Mouse (Mus musculus): ENCODE data around the gene Neurl4. TPM values are rescaled to one million over a fixed set of nuclear protein-coding genes. Genes with fewer than 3 reads are reported as not detected.
A peak's percentile ranks its signal among the peaks of the same experiment; 100 is the strongest.

Gene Neurl4
- polyA plus RNA-seq, 2 experiments: 2.5 to 20.5 TPM

- H3K9me3 ChIP-seq (ENCODE audit: control insufficient read depth, low read length): no peaks in the 10 kb centered on the region
- H3K9ac ChIP-seq (replicated peaks): no peak overlapping the region
- H3K27me3 ChIP-seq (ENCODE audit: control insufficient read depth, insufficient read depth, low read length): no peaks in the 10 kb centered on the region
- H3K4me3 ChIP-seq (ENCODE audit: insufficient read depth in 1 of 2, low read depth in 2 of 2, low read length in 2 of 2): no peak overlapping the region
- H3K4me1 ChIP-seq (replicated peaks; ENCODE audit: control insufficient read depth in 2 of 2, insufficient read depth in 2 of 2, low read length in 1 of 2): peaks cover 9 to 24% of the 10 kb centered on the region in 2 experiments
- 82% methylated on average over 6 of the region's 6 CpGs for WGBS (ENCODE audit: insufficient replicate concordance)
- no peak overlapping the region for H3K4me2 ChIP-seq (ENCODE audit: low read depth)
- ATAC-seq (ENCODE audit: insufficient read depth): no peak
- TF ChIP-seq CTCF (IDR thresholded peaks at IDR 0.05; ENCODE audit: low read depth) (no peak), EP300 (IDR thresholded peaks at IDR 0.05; ENCODE audit: low read depth) (no peak)
- H3K27ac ChIP-seq: no peak overlapping the region
- H3K36me3 ChIP-seq (replicated peaks; ENCODE audit: control insufficient read depth, insufficient read depth, low read depth): peaks cover 72% of the 10 kb centered on the region
- DNase-seq (ENCODE audit: low read depth in 3 of 3, low spot score in 3 of 3): no peak
These were observed 10.8 kb downstream of the Neurl4 start for GRCm38 (mm10) chr11:69911701-69912100.

DNA sequence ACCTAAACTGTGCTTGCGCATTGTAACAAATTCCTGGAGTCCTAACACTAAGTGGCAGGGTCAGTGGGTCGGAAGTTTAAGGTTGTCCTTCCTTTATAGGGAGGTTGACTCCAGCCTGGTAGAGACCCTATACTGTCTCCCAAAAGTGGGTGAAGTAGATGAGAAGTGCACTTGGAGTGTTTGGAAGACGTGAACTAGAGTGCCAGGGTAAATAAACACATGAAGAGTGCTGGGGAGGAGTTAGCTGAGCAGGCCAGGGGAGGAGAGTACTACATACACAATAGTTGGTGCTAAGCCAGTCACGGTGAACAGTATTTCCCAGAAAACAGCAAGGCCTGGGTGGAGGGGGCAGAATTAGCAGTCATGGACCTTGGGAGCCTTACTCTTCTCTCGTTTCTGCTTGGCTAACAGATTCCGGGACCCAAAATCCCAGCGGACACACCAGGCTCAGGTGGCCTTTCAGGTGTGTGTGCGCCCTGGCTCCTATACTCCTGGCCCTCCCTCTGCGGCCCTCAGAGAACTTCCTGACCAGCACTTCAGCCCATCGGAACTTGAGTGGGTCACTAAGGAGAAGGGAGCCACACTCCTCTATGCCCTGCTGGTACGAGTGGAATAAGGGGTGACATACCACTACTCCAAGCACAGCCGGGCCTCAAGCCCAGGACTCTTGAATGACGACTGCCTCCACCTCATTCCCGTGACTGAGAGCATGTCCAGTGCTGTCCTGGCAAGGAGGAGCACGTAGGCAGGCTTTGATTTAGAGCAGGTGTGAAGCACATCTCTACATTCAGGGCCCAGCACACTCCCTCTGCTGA lies 12.1 kb downstream of the Neurl4 start:
- Histone ChIP-seq H3K27me3 (ENCODE audit: control insufficient read depth, insufficient read depth, low read length) (no peaks in the 10 kb centered on the region), H3K27ac (peak overlapping the region; percentile 49), H3K9ac (replicated peaks) (peak overlapping the region; percentile 64), H3K4me1 (replicated peaks; ENCODE audit: control insufficient read depth in 2 of 2, insufficient read depth in 2 of 2, low read length in 1 of 2) (peaks cover 21 to 35% of the 10 kb centered on the region in 2 experiments), H3K36me3 (replicated peaks; ENCODE audit: control insufficient read depth, insufficient read depth, low read depth) (peaks cover 72% of the 10 kb centered on the region), H3K4me3 (ENCODE audit: insufficient read depth in 1 of 2, low read depth in 2 of 2, low read length in 2 of 2) (peak overlapping the region; percentile 82 to 90), H3K9me3 (ENCODE audit: control insufficient read depth, low read length) (no peaks in the 10 kb centered on the region), H3K4me2 (ENCODE audit: low read depth) (peak overlapping the region; percentile 100)
- no peak for DNase-seq (ENCODE audit: low read depth in 3 of 3, low spot score in 3 of 3)
- TF ChIP-seq CTCF (IDR thresholded peaks at IDR 0.05; ENCODE audit: low read depth): no peak
- no peak for TF ChIP-seq EP300 (IDR thresholded peaks at IDR 0.05; ENCODE audit: low read depth)
- 75% methylated on average over 15 of the region's 15 CpGs for WGBS (ENCODE audit: insufficient replicate concordance)
- ATAC-seq (ENCODE audit: insufficient read depth): no peak

GRCm38 (mm10) chr11:69913554-69914371 lies 12.9 kb downstream of the Neurl4 start, which contains the start of gene Gps2:
TSS of gene Gps2 (plus strand) at chr11:69913888.
- Histone ChIP-seq H3K27ac (peak within 1 kb of the TSS; percentile 95), H3K27me3 (ENCODE audit: control insufficient read depth, insufficient read depth, low read length) (no peaks in the 10 kb centered on the region), H3K36me3 (replicated peaks; ENCODE audit: control insufficient read depth, insufficient read depth, low read depth) (peaks cover 72% of the 10 kb centered on the region), H3K9me3 (ENCODE audit: control insufficient read depth, low read length) (no peaks in the 10 kb centered on the region), H3K4me2 (ENCODE audit: low read depth) (peak within 1 kb of the TSS; percentile 100), H3K4me3 (ENCODE audit: insufficient read depth in 1 of 2, low read depth in 2 of 2, low read length in 2 of 2) (peak within 1 kb of the TSS; percentile 82 to 90), H3K4me1 (replicated peaks; ENCODE audit: control insufficient read depth in 2 of 2, insufficient read depth in 2 of 2, low read length in 1 of 2) (peaks cover 30 to 44% of the 10 kb centered on the region in 2 experiments), H3K9ac (replicated peaks) (peak within 1 kb of the TSS; percentile 92)
- TF ChIP-seq CTCF (IDR thresholded peaks at IDR 0.05; ENCODE audit: low read depth): no peak; the same call in 1 of the 2 replicates
- TF ChIP-seq EP300 (IDR thresholded peaks at IDR 0.05; ENCODE audit: low read depth): peak; percentile 49; the same call in 1 of the 2 replicates
- WGBS (ENCODE audit: insufficient replicate concordance): 1% methylated on average over 61 of the region's 61 CpGs
- ATAC-seq (ENCODE audit: insufficient read depth) (peak; percentile 75), DNase-seq (ENCODE audit: low read depth in 3 of 3, low spot score in 3 of 3) (peak; percentile 90 to 92 (median 92))

GRCm38 (mm10) chr11:69914372-69914764 lies 13.5 kb downstream of the Neurl4 start:
- no peaks in the 10 kb centered on the region for H3K27me3 ChIP-seq (ENCODE audit: control insufficient read depth, insufficient read depth, low read length)
- H3K9me3 ChIP-seq (ENCODE audit: control insufficient read depth, low read length): no peaks in the 10 kb centered on the region
- ATAC-seq (ENCODE audit: insufficient read depth) (no peak), DNase-seq (ENCODE audit: low read depth in 3 of 3, low spot score in 3 of 3) (peak in 1 of 3 experiments; percentile 55)
- peak overlapping the region; percentile 92 for H3K9ac ChIP-seq (replicated peaks)
- peaks cover 72% of the 10 kb centered on the region for H3K36me3 ChIP-seq (replicated peaks; ENCODE audit: control insufficient read depth, insufficient read depth, low read depth)
- peak overlapping the region; percentile 95 for H3K27ac ChIP-seq
- 2% methylated on average over 17 of the region's 17 CpGs for WGBS (ENCODE audit: insufficient replicate concordance)
- peak overlapping the region; percentile 82 to 90 for H3K4me3 ChIP-seq (ENCODE audit: insufficient read depth in 1 of 2, low read depth in 2 of 2, low read length in 2 of 2)
- peak overlapping the region; percentile 100 for H3K4me2 ChIP-seq (ENCODE audit: low read depth)
- peaks cover 36 to 50% of the 10 kb centered on the region in 2 experiments for H3K4me1 ChIP-seq (replicated peaks; ENCODE audit: control insufficient read depth in 2 of 2, insufficient read depth in 2 of 2, low read length in 1 of 2)
- TF ChIP-seq CTCF (IDR thresholded peaks at IDR 0.05; ENCODE audit: low read depth) (no peak), EP300 (IDR thresholded peaks at IDR 0.05; ENCODE audit: low read depth) (no peak)

All from liver, embryonic 14.5 days (tissue).